Mouse (Mus musculus) embryonic facial prominence, embryonic 15.5 days (tissue): ENCODE results near the gene Trpm1. TPM values are rescaled to one million over a fixed set of nuclear protein-coding genes. Genes with fewer than 3 reads are reported as not detected.
A peak's percentile ranks its signal among the peaks of the same experiment; 100 is the strongest.

Experiments
- ATAC-seq: fragments of 200-750 bp; cut with Nextera tagmentation; 2 replicates; pipeline ENCODE4 v1.8.0; 2017; ENCODE audit warnings: low read depth, moderate TSS enrichment; ENCODE audit not compliant: insufficient number of reproducible peaks, low FRiP score, low TSS enrichment
- H3K27ac ChIP-seq: fragments of 300-500 bp; sonication (generic); replicated peaks from 2 replicates; pipeline ENCODE4 v1.5.1; 2015; ENCODE audit warnings: mild to moderate bottlenecking, inconsistent platforms
- H3K27me3 ChIP-seq: fragments of 300-500 bp; sonication (generic); 2 replicates; pipeline ENCODE4 v1.6.1; 2015; ENCODE audit warnings: inconsistent platforms
- H3K36me3 ChIP-seq: fragments of 300-500 bp; sonication (generic); 2 replicates; pipeline ENCODE4 v1.6.1; 2015; ENCODE audit warnings: mild to moderate bottlenecking, inconsistent platforms
- H3K4me1 ChIP-seq: fragments of 300-500 bp; sonication (generic); 2 replicates; pipeline ENCODE4 v1.6.1; 2015; ENCODE audit warnings: inconsistent platforms
- H3K4me2 ChIP-seq: fragments of 300-500 bp; sonication (generic); replicated peaks from 2 replicates; pipeline ENCODE4 v1.6.1; 2015; ENCODE audit warnings: mild to moderate bottlenecking, inconsistent platforms
- H3K4me3 ChIP-seq: fragments of 300-500 bp; sonication (generic); replicated peaks from 2 replicates; pipeline ENCODE4 v1.5.1; 2015; ENCODE audit warnings: mild to moderate bottlenecking, inconsistent platforms
- H3K9ac ChIP-seq: fragments of 300-500 bp; sonication (generic); 2 replicates; pipeline ENCODE4 v1.6.1; 2015; ENCODE audit warnings: inconsistent platforms
- H3K9me3 ChIP-seq: fragments of 300-500 bp; sonication (generic); replicated peaks from 2 replicates; pipeline ENCODE4 v1.6.1; 2016; ENCODE audit warnings: inconsistent platforms
- WGBS: fragments of 180-500 bp; shearing (Covaris S2); methylation state at CpG from one replicate; pipeline ENCODE4 v1.1.7; 2015; 5-methylcytosine and 5-hydroxymethylcytosine counted together
- polyA plus RNA-seq: library from polyadenylated mRNA; unstranded; fragments of >200 nt; fragmentation: Nextera tagmentation; extraction: Ambion mirVana; gene quantifications from 2 replicates; pipeline ENCODE4 v1.2.1, GENCODE M21; 2015

Trpm1 gene
- polyA plus RNA-seq, 1 experiment from 2014 or later = 4.2 TPM

GRCm38 (mm10) chr7:64156271-64156911, 2.8 kb downstream of the Trpm1 start:
- Histone ChIP-seq H3K27ac (no peak overlapping the region), H3K4me2 (no peak overlapping the region), H3K27me3 (no peaks in the 10 kb centered on the region), H3K9me3 (no peaks in the 10 kb centered on the region), H3K9ac (no peak overlapping the region), H3K4me1 (peaks cover 26% of the 10 kb centered on the region), H3K4me3 (no peak overlapping the region), H3K36me3 (no peaks in the 10 kb centered on the region)
- WGBS = 60% methylated on average over 5 of the region's 5 CpGs
- ATAC-seq = no peak

- Histone ChIP-seq H3K9ac (no peak overlapping the region), H3K36me3 (no peaks in the 10 kb centered on the region), H3K4me3 (no peak overlapping the region), H3K27ac (0 out of 2 replicates have a peak overlapping the region, but pooled peaks have one; percentile 5), H3K9me3 (no peaks in the 10 kb centered on the region), H3K4me1 (peaks cover 26% of the 10 kb centered on the region), H3K4me2 (no peak overlapping the region), H3K27me3 (no peaks in the 10 kb centered on the region)
- 53% methylated on average over 7 of the region's 7 CpGs for WGBS
- no peak for ATAC-seq
Observed at GRCm38 (mm10) chr7:64156918-64157690, 3.5 kb downstream of the Trpm1 start.

GRCm38 (mm10) chr7:64158281-64159055, 4.8 kb downstream of the Trpm1 start:
- H3K4me1 ChIP-seq = peaks cover 26% of the 10 kb centered on the region
- no peaks in the 10 kb centered on the region for H3K9me3 ChIP-seq
- no peak overlapping the region for H3K9ac ChIP-seq
- ATAC-seq = no peak
- H3K4me3 ChIP-seq = no peak overlapping the region
- WGBS = 67% methylated on average over 12 of the region's 12 CpGs
- H3K27me3 ChIP-seq = no peaks in the 10 kb centered on the region
- no peaks in the 10 kb centered on the region for H3K36me3 ChIP-seq
- H3K4me2 ChIP-seq = no peak overlapping the region
- 0 out of 2 replicates have a peak overlapping the region, but pooled peaks have one; percentile 5 for H3K27ac ChIP-seq

- H3K27ac ChIP-seq = peak overlapping the region; percentile 30; the same call in 1 of the 2 replicates
- H3K36me3 ChIP-seq = no peaks in the 10 kb centered on the region
- H3K4me2 ChIP-seq = no peak overlapping the region
- H3K27me3 ChIP-seq = no peaks in the 10 kb centered on the region
- peaks cover 26% of the 10 kb centered on the region for H3K4me1 ChIP-seq
- no peak for ATAC-seq
- no peaks in the 10 kb centered on the region for H3K9me3 ChIP-seq
- WGBS = 68% methylated on average over 5 of the region's 5 CpGs
- H3K4me3 ChIP-seq = no peak overlapping the region
- H3K9ac ChIP-seq = no peak overlapping the region
Observed at GRCm38 (mm10) chr7:64159056-64159542, 5.5 kb downstream of the Trpm1 start.

GRCm38 (mm10) chr7:64159612-64160591, 6.3 kb downstream of the Trpm1 start:
- no peak overlapping the region for H3K4me2 ChIP-seq
- ATAC-seq = no peak
- H3K9me3 ChIP-seq = no peaks in the 10 kb centered on the region
- H3K27ac ChIP-seq = peak overlapping the region; percentile 30; the same call in 1 of the 2 replicates
- no peak overlapping the region for H3K9ac ChIP-seq
- no peaks in the 10 kb centered on the region for H3K36me3 ChIP-seq
- 48% methylated on average over 7 of the region's 7 CpGs for WGBS
- H3K4me3 ChIP-seq = no peak overlapping the region
- peaks cover 26% of the 10 kb centered on the region for H3K4me1 ChIP-seq
- no peaks in the 10 kb centered on the region for H3K27me3 ChIP-seq

GRCm38 (mm10) chr7:64160737-64161470, 7.3 kb downstream of the Trpm1 start:
- H3K27ac ChIP-seq = 0 out of 2 replicates have a peak overlapping the region, but pooled peaks have one; percentile 19
- H3K9ac ChIP-seq = no peak overlapping the region
- H3K4me1 ChIP-seq = peaks cover 17% of the 10 kb centered on the region
- 0 out of 2 replicates have a peak, but pooled peaks have one; percentile 7 for ATAC-seq
- H3K27me3 ChIP-seq = no peaks in the 10 kb centered on the region
- H3K9me3 ChIP-seq = no peaks in the 10 kb centered on the region
- no peaks in the 10 kb centered on the region for H3K36me3 ChIP-seq
- H3K4me2 ChIP-seq = no peak overlapping the region
- 37% methylated on average over 10 of the region's 10 CpGs for WGBS
- H3K4me3 ChIP-seq = no peak overlapping the region

GRCm38 (mm10) chr7:64161990-64162389, 8.4 kb downstream of the Trpm1 start:
- peaks cover 17% of the 10 kb centered on the region for H3K4me1 ChIP-seq
- no peak overlapping the region for H3K27ac ChIP-seq
- no peaks in the 10 kb centered on the region for H3K27me3 ChIP-seq
- no peak overlapping the region for H3K4me3 ChIP-seq
- 60% methylated on average over 7 of the region's 7 CpGs for WGBS
- no peaks in the 10 kb centered on the region for H3K36me3 ChIP-seq
- H3K4me2 ChIP-seq = no peak overlapping the region
- H3K9ac ChIP-seq = no peak overlapping the region
- ATAC-seq = no peak
- no peaks in the 10 kb centered on the region for H3K9me3 ChIP-seq

- 79% methylated on average over 3 of the region's 3 CpGs for WGBS
- H3K9ac ChIP-seq = no peak overlapping the region
- no peaks in the 10 kb centered on the region for H3K9me3 ChIP-seq
Observed at GRCm38 (mm10) chr7:64163086-64163485, 9.5 kb downstream of the Trpm1 start.

GRCm38 (mm10) chr7:64163890-64164289, 10.3 kb downstream of the Trpm1 start:
- no peak for ATAC-seq
- H3K36me3 ChIP-seq = no peaks in the 10 kb centered on the region
- peaks cover 17% of the 10 kb centered on the region for H3K4me1 ChIP-seq
- H3K27ac ChIP-seq = no peak overlapping the region
- H3K9me3 ChIP-seq = no peaks in the 10 kb centered on the region
- no peak overlapping the region for H3K4me2 ChIP-seq
- no peaks in the 10 kb centered on the region for H3K27me3 ChIP-seq
- WGBS = 89% methylated on average over 1 of the region's 1 CpGs
- no peak overlapping the region for H3K4me3 ChIP-seq
- no peak overlapping the region for H3K9ac ChIP-seq

More at GRCm38 (mm10) chr7:64163086-64163485, 9.5 kb downstream of the Trpm1 start:
- Histone ChIP-seq H3K36me3 (no peaks in the 10 kb centered on the region), H3K4me1 (peaks cover 17% of the 10 kb centered on the region), H3K4me3 (no peak overlapping the region), H3K27me3 (no peaks in the 10 kb centered on the region), H3K27ac (no peak overlapping the region), H3K4me2 (no peak overlapping the region)
- ATAC-seq = no peak

- Histone ChIP-seq H3K9ac (no peak overlapping the region), H3K4me2 (no peak overlapping the region), H3K4me3 (no peak overlapping the region), H3K27ac (no peak overlapping the region), H3K4me1 (peaks cover 9% of the 10 kb centered on the region; the same call in 1 of the 2 replicates), H3K36me3 (no peaks in the 10 kb centered on the region), H3K9me3 (no peaks in the 10 kb centered on the region), H3K27me3 (no peaks in the 10 kb centered on the region)
- WGBS = 66% methylated on average over 3 of the region's 3 CpGs
- ATAC-seq = no peak
Observed at GRCm38 (mm10) chr7:64164997-64165396, 11.4 kb downstream of the Trpm1 start.
